In genomic region chr2:31698209-31698608, GRCm38 (mm10) we compare ENCODE assay signal across 19 mouse cellular contexts. TPM values are rescaled to one million over a fixed set of nuclear protein-coding genes. Genes with fewer than 3 reads are reported as not detected.
A peak's percentile ranks its signal among the peaks of the same experiment; 100 is the strongest.
DNase-seq lines count a peak whose midpoint lies in the region; ATAC-seq and TF ChIP-seq lines count a peak whose summit lies in the region.
"Had no signal": no experiment of that assay in that cellular context is flagged by ENCODE, and none has a peak within 500 bp of the region (broad histone marks: within the 10 kb centered on the region; RNA-seq: fewer than 3 reads in every experiment).

No protein-coding gene starts in this region.

- no peak overlapping the region for H3K4me3 ChIP-seq in kidney, adult 2 months (ENCODE audit: insufficient read depth, low read depth, low read length)
- H3K4me3 ChIP-seq in midbrain, embryonic 11.5 days (ENCODE audit: low read depth, low read length), result no peak overlapping the region
- H3K4me3 ChIP-seq in midbrain, embryonic 13.5 days (replicated peaks), result no peak overlapping the region
- no peak overlapping the region for H3K4me3 ChIP-seq in ES-Bruce4 (ENCODE audit: low read depth, low read length)
- H3K4me3 ChIP-seq: embryonic facial prominence, embryonic 15.5 days; limb, embryonic 13.5 days had no signal

- ATAC-seq in midbrain, embryonic 11.5 days (ENCODE audit: low FRiP score), result no peak
- ATAC-seq in midbrain, embryonic 13.5 days, result no peak
- 0 out of 2 replicates have a peak, but pooled peaks have one; percentile 60 for ATAC-seq in common myeloid progenitor, adult 5-6 weeks (replicated peaks; ENCODE audit: low read depth, poor library complexity, severe bottlenecking)
- ATAC-seq: activated CD4-positive, CD25-positive, alpha-beta regulatory T cell, adult 4 months; forebrain, embryonic 16.5 days; hindbrain, embryonic 16.5 days had no signal

- TF ChIP-seq CTCF in kidney, adult 2 months (conservative IDR thresholded peaks at IDR 0.05; ENCODE audit: insufficient read depth, insufficient read length, low read depth, low read length), result peak; percentile 56
- peak; percentile 31 for TF ChIP-seq CTCF in ES-Bruce4 (IDR thresholded peaks at IDR 0.05; ENCODE audit: low read depth, low read length)

- H3K27me3 ChIP-seq in kidney, adult 2 months (replicated peaks; ENCODE audit: control insufficient read depth, insufficient read depth, low read length), result no peaks in the 10 kb centered on the region
- no peaks in the 10 kb centered on the region for H3K27me3 ChIP-seq in midbrain, embryonic 11.5 days (ENCODE audit: control insufficient read depth, insufficient read depth, low read length)
- no peaks in the 10 kb centered on the region for H3K27me3 ChIP-seq in midbrain, embryonic 13.5 days
- no peaks in the 10 kb centered on the region for H3K27me3 ChIP-seq in ES-Bruce4 (ENCODE audit: control insufficient read depth, insufficient read depth, low read length, poor library complexity, severe bottlenecking)
- H3K27me3 ChIP-seq: embryonic facial prominence, embryonic 15.5 days; limb, embryonic 13.5 days had no signal

- H3K4me2 ChIP-seq in midbrain, embryonic 11.5 days, result no peak overlapping the region
- no peak overlapping the region for H3K4me2 ChIP-seq in midbrain, embryonic 13.5 days (replicated peaks)
- H3K4me2 ChIP-seq: embryonic facial prominence, embryonic 15.5 days; limb, embryonic 13.5 days had no signal

- DNase-seq in kidney, adult 2 months, result no peak
- no peak for DNase-seq in kidney, postnatal 10 days
- DNase-seq in midbrain, embryonic 11.5 days (ENCODE audit: low spot score, missing footprints), result peak; percentile 73
- no peak for DNase-seq in cerebellum, postnatal 25 days
- DNase-seq: cerebellum, postnatal 14 days; kidney, postnatal 14 days; spleen, adult 18-20 months had no signal

- no peaks in the 10 kb centered on the region; the same call in 1 of the 2 replicates for H3K36me3 ChIP-seq in kidney, adult 2 months (ENCODE audit: control insufficient read depth, insufficient read depth, low read length)
- peaks cover 4% of the 10 kb centered on the region for H3K36me3 ChIP-seq in midbrain, embryonic 11.5 days (ENCODE audit: control insufficient read depth, insufficient read depth, low read length)
- peaks cover 33% of the 10 kb centered on the region for H3K36me3 ChIP-seq in midbrain, embryonic 13.5 days
- H3K36me3 ChIP-seq in ES-Bruce4 (ENCODE audit: control insufficient read depth, insufficient read depth, low read length, poor library complexity, severe bottlenecking), result peaks cover 3% of the 10 kb centered on the region; the same call in 1 of the 2 replicates

- no peaks in the 10 kb centered on the region for H3K9me3 ChIP-seq in midbrain, embryonic 11.5 days (ENCODE audit: control insufficient read depth, low read length)
- no peaks in the 10 kb centered on the region for H3K9me3 ChIP-seq in midbrain, embryonic 13.5 days
- no peaks in the 10 kb centered on the region for H3K9me3 ChIP-seq in ES-Bruce4 (replicated peaks; ENCODE audit: control insufficient read depth, insufficient read depth, low read length, poor library complexity, severe bottlenecking)
- H3K9me3 ChIP-seq: embryonic facial prominence, embryonic 15.5 days; limb, embryonic 13.5 days had no signal

- H3K4me1 ChIP-seq in kidney, adult 2 months (ENCODE audit: control insufficient read depth, insufficient read depth, low read length), result peaks cover 6% of the 10 kb centered on the region; the same call in 1 of the 2 replicates
- H3K4me1 ChIP-seq in midbrain, embryonic 11.5 days (ENCODE audit: control insufficient read depth, insufficient read depth, low read length), result no peaks in the 10 kb centered on the region
- H3K4me1 ChIP-seq in midbrain, embryonic 13.5 days (replicated peaks), result peaks cover 9% of the 10 kb centered on the region
- no peaks in the 10 kb centered on the region for H3K4me1 ChIP-seq in ES-Bruce4 (ENCODE audit: control insufficient read depth, insufficient read depth, low read length)
- H3K4me1 ChIP-seq: limb, embryonic 13.5 days had no signal

- H3K27ac ChIP-seq in kidney, adult 2 months (ENCODE audit: insufficient read depth, low read depth, low read length), result no peak overlapping the region
- H3K27ac ChIP-seq in midbrain, embryonic 11.5 days (ENCODE audit: low read depth, low read length), result no peak overlapping the region
- H3K27ac ChIP-seq in midbrain, embryonic 13.5 days, result no peak overlapping the region
- H3K27ac ChIP-seq in ES-Bruce4 (ENCODE audit: insufficient read depth, low read length), result no peak overlapping the region
- H3K27ac ChIP-seq: embryonic facial prominence, embryonic 15.5 days; limb, embryonic 13.5 days; macrophage had no signal

- TF ChIP-seq POLR2A in kidney, adult 2 months (IDR thresholded peaks at IDR 0.05; ENCODE audit: low read depth, low read length), result no peak
- no peak for TF ChIP-seq POLR2A in ES-Bruce4 (IDR thresholded peaks at IDR 0.05; ENCODE audit: insufficient read depth, low read length)

- H3K9ac ChIP-seq in midbrain, embryonic 11.5 days (ENCODE audit: low read length), result no peak overlapping the region
- no peak overlapping the region for H3K9ac ChIP-seq in midbrain, embryonic 13.5 days (replicated peaks)
- H3K9ac ChIP-seq in ES-Bruce4 (ENCODE audit: low read depth, poor library complexity, severe bottlenecking), result no peak overlapping the region
- H3K9ac ChIP-seq: embryonic facial prominence, embryonic 15.5 days; limb, embryonic 13.5 days had no signal

- TF ChIP-seq EP300 in ES-Bruce4 (IDR thresholded peaks at IDR 0.05; ENCODE audit: insufficient read depth, low read depth, low read length), result no peak

RNA-seq across cellular contexts. Expression of gene Abl1, which starts 10.0 kb away (rescaled TPM):
- 30.5 and 38.6 TPM in 2 replicates for polyA plus RNA-seq in kidney, adult 2 months (2012; rRNA removed)
- polyA plus RNA-seq in midbrain, embryonic 11.5 days (2014; fragmentation: Nextera tagmentation; extraction: Ambion mirVana), result 28.4 and 33.0 TPM in 2 replicates
- polyA plus RNA-seq in midbrain, embryonic 13.5 days (2015; fragmentation: Nextera tagmentation; extraction: Ambion mirVana), result 25.3 and 27.0 TPM in 2 replicates
- polyA plus RNA-seq in ES-Bruce4 (2011; ENCODE audit: insufficient read depth, insufficient read length, low read depth, missing spikeins), result 42.9 and 44.8 TPM in 2 replicates
- 30.9 and 32.4 TPM in 2 replicates for total RNA-seq in common myeloid progenitor, adult 5-6 weeks (2017)

RNA-seq across cellular contexts. Expression of gene Exosc2, which starts 27.7 kb away (rescaled TPM):
- polyA plus RNA-seq in kidney, adult 2 months (2012; rRNA removed), result 9.8 and 11.4 TPM in 2 replicates
- polyA plus RNA-seq in midbrain, embryonic 11.5 days (2014; fragmentation: Nextera tagmentation; extraction: Ambion mirVana), result 70.1 and 70.2 TPM in 2 replicates
- polyA plus RNA-seq in midbrain, embryonic 13.5 days (2015; fragmentation: Nextera tagmentation; extraction: Ambion mirVana), result 45.7 and 49.1 TPM in 2 replicates
- 61.8 and 71.3 TPM in 2 replicates for polyA plus RNA-seq in ES-Bruce4 (2011; ENCODE audit: insufficient read depth, insufficient read length, low read depth, missing spikeins)
- 80.6 and 88.3 TPM in 2 replicates for total RNA-seq in common myeloid progenitor, adult 5-6 weeks (2017)

RNA-seq across cellular contexts. Expression of gene Prdm12, which starts 58.4 kb away (rescaled TPM):
- not detected in 2 replicates for polyA plus RNA-seq in kidney, adult 2 months (2012; rRNA removed)
- polyA plus RNA-seq in midbrain, embryonic 11.5 days (2014; fragmentation: Nextera tagmentation; extraction: Ambion mirVana), result 11.3 and 11.7 TPM in 2 replicates
- polyA plus RNA-seq in midbrain, embryonic 13.5 days (2015; fragmentation: Nextera tagmentation; extraction: Ambion mirVana), result 4.0 and 8.5 TPM in 2 replicates
- not detected in 2 replicates for polyA plus RNA-seq in ES-Bruce4 (2011; ENCODE audit: insufficient read depth, insufficient read length, low read depth, missing spikeins)
- total RNA-seq in common myeloid progenitor, adult 5-6 weeks (2017), result not detected in 2 replicates
- total RNA-seq: gastrocnemius, postnatal 4 days had no signal
- polyA plus RNA-seq: activated CD4-positive, CD25-positive, alpha-beta regulatory T cell, adult 4 months; heart, embryonic 16.5 days; limb, embryonic 13.5 days; macrophage; testis, adult 2 months had no signal
